Mouse (Mus musculus): ENCODE results near the gene Syn3.

GRCm38 (mm10) chr10:86066651-86067050 lies 432.0 kb downstream of the Syn3 start:
- no peak for TF ChIP-seq POLR2A (IDR thresholded peaks at IDR 0.05; ENCODE audit: extremely low read depth, insufficient read depth, low read length)
- no peak for TF ChIP-seq CTCF (IDR thresholded peaks at IDR 0.05; ENCODE audit: extremely low read depth, insufficient read depth, low read length)

All from cortical plate, adult 2 months (tissue).